Mouse (Mus musculus) G1E (cell line): ENCODE measurements at regions not wholly inside any gene's neighbourhood (a gene's known extent, or its start where the extent isn't known, plus 50 kb on each side); places are given as distances from the start of the nearest gene placed in this dataset.

Source experiments
- ATAC-seq: 2 replicates; pipeline ENCODE4 v1.8.0; 2016; ENCODE audit warnings: mild to moderate bottlenecking; ENCODE audit not compliant: insufficient number of reproducible peaks, poor library complexity, low FRiP score, severe bottlenecking; ENCODE audit errors: extremely low read depth
- DNase-seq: peaks from one replicate; pipeline ENCODE4 v3.0.0; 2012; ENCODE audit warnings: low spot score
- H3K27me3 ChIP-seq: 2 replicates; pipeline ENCODE4 v1.6.1; 2012; ENCODE audit warnings: mild to moderate bottlenecking, low read length, inconsistent platforms; ENCODE audit not compliant: insufficient read depth
- H3K36me3 ChIP-seq: replicated peaks from 2 replicates; pipeline ENCODE3; 2012; ENCODE audit warnings: mild to moderate bottlenecking, inconsistent platforms
- H3K4me1 ChIP-seq: 2 replicates; pipeline ENCODE4 v1.6.1; 2012; ENCODE audit warnings: low read depth, low read length, inconsistent platforms, mixed read lengths; ENCODE audit not compliant: insufficient read depth
- H3K4me3 ChIP-seq: 2 replicates; pipeline ENCODE4 v1.5.1; 2012; ENCODE audit warnings: low read depth, mild to moderate bottlenecking, inconsistent platforms, low read length, moderate library complexity, mixed read lengths
- H3K9me3 ChIP-seq: replicated peaks from 2 replicates; pipeline ENCODE4 v1.6.1; 2012; ENCODE audit warnings: inconsistent platforms
- CTCF ChIP-seq: IDR thresholded peaks from 2 replicates; pipeline ENCODE4 v1.5.1; 2012; ENCODE audit warnings: low read depth, low read length, inconsistent platforms, mixed read lengths
- GATA1 ChIP-seq: IDR thresholded peaks from 2 replicates; pipeline ENCODE4 v1.6.1; 2012; ENCODE audit warnings: borderline replicate concordance, low read length, inconsistent platforms, mixed read lengths
- GATA2 ChIP-seq: IDR thresholded peaks from 2 replicates; pipeline ENCODE4 v1.6.1; 2012; ENCODE audit warnings: low read depth, low read length, inconsistent platforms, borderline replicate concordance
- POLR2AphosphoS5 ChIP-seq: IDR thresholded peaks from 2 replicates; pipeline ENCODE4 v1.6.1; 2012; ENCODE audit warnings: low read depth, low read length, inconsistent platforms; ENCODE audit not compliant: insufficient replicate concordance
- TAL1 ChIP-seq: conservative IDR thresholded peaks from 2 replicates; pipeline ENCODE4 v1.6.1; 2012; ENCODE audit warnings: low read depth, low read length, inconsistent platforms, mixed read lengths

DNA sequence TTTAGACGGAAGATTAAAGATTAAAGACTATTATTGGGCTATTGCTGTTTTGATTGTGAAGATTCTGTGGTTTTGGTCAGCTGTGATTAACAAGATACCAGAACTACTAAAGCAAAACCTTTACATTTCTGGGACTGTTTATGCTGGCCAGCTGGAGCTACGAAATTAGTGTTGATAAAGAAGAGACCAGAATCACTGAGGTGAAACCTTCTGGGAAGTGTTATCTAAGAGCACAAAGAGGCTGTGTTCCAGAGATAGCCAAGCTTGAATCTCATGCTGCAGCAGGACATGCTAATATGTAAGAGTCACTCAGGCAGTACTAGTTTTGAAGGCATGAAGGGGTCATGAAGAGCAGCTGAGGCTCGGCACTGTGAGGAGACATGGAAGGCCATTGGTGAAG, 169.7 kb upstream of the Sema3d start:
- Histone ChIP-seq H3K4me3 (no peak overlapping the region), H3K9me3 (no peaks in the 10 kb centered on the region), H3K36me3 (no peaks in the 10 kb centered on the region), H3K4me1 (no peaks in the 10 kb centered on the region), H3K27me3 (no peaks in the 10 kb centered on the region)
- TF ChIP-seq TAL1 (no peak), GATA1 (no peak), CTCF (no peak), POLR2AphosphoS5 (no peak), GATA2 (no peak)
- ATAC-seq (no peak), DNase-seq (no peak)

DNA sequence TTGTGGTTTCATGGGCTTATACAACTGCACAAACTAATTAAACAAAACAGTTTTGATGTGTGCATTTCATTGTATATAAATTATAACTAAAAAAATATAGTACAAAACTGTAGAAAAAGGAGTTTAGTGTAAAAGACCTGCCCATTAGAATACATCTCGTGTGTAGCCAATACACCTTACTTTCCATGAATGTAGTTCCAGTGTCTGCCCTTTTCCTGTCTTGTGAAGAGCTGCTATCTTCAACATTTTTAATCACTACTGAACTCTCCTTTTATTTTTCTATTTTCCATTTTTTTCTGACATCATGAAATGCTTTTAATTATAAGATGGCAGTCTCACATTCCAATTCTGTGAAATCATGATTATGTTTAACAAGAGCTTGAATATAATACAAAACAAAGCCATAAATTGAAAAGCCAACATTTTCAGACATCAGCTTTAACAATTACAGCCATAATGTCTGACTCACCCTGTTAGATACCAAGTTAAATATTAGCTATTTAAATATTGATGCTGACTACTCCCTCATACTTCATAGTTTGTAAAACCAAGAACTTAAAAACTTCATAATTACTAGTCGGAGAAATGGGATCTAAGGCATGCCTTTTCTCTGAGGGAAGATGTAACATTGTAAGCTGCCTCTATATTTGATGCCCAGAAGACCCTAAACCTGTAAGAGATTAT, 163.6 kb upstream of the Sema3d start:
- TF ChIP-seq TAL1: no peak
- TF ChIP-seq GATA1: no peak
- no peak for TF ChIP-seq GATA2
- TF ChIP-seq CTCF: no peak
- no peak for TF ChIP-seq POLR2AphosphoS5
- H3K36me3 ChIP-seq: no peaks in the 10 kb centered on the region
- DNase-seq: no peak
- ATAC-seq: no peak
- no peak overlapping the region for H3K4me3 ChIP-seq
- H3K9me3 ChIP-seq: no peaks in the 10 kb centered on the region
- no peaks in the 10 kb centered on the region for H3K27me3 ChIP-seq
- H3K4me1 ChIP-seq: no peaks in the 10 kb centered on the region

DNA sequence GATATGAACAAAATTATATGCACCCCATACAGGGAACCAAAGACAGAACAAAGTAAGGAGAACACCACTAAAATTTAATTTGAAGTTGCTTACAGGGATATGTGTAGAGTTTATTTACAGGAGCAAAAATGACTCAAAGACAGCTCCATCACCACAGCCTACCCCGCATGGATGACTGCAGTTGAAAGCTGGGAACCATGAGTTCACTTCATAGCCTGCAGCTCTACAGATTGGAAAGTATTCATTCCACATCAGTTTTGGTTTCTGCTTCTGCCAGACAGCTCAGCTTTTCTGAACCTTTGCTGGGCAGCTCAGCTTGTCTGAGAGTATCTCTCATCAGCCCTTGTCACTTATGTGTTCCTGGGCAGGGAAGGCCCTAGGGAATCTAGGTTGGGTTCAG, 160.6 kb upstream of the Sema3d start:
- no peaks in the 10 kb centered on the region for H3K27me3 ChIP-seq
- DNase-seq (no peak), ATAC-seq (no peak)
- no peaks in the 10 kb centered on the region for H3K36me3 ChIP-seq
- H3K4me3 ChIP-seq: no peak overlapping the region
- TF ChIP-seq GATA2 (no peak), TAL1 (no peak), CTCF (no peak), POLR2AphosphoS5 (no peak), GATA1 (no peak)
- no peaks in the 10 kb centered on the region for H3K4me1 ChIP-seq
- H3K9me3 ChIP-seq: no peaks in the 10 kb centered on the region

DNA sequence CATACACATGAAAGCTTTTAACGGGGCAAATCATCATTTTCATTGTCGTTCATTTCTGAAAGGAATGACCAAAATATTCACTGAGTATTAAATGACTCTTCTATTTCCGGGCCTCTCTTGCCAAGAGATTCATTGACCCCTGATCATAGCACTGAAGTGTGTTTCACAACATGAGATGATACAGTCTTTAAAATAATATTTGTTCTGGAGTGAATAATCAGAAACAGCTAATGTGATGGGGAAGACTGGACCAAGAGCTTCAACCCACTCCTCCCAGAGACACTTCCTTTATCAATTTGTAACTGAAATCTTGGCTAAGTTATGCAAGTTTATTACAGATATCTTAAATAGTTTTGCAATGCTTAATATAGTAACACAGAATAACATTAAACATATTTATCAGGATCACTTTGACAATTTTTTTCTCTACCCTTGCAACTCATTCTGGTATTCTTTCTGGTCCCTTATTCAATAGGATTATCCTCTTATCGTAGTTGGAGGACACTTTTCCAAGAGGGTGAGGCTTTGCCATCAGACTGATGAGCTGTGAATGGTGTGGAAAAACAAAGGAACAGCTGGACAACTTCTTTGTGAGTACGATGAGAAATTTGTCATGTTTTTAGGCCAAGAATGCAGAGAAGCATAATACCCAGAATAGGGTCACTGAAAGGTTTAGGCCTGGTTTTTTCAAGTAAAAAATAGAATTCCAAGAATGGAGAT, 149.6 kb upstream of the Sema3d start:
- no peaks in the 10 kb centered on the region for H3K4me1 ChIP-seq
- no peak for ATAC-seq
- H3K4me3 ChIP-seq: no peak overlapping the region
- TF ChIP-seq CTCF: no peak
- no peak for TF ChIP-seq GATA1
- TF ChIP-seq POLR2AphosphoS5: no peak
- no peak for TF ChIP-seq TAL1
- TF ChIP-seq GATA2: no peak
- no peaks in the 10 kb centered on the region for H3K9me3 ChIP-seq
- no peak for DNase-seq
- no peaks in the 10 kb centered on the region for H3K36me3 ChIP-seq
- H3K27me3 ChIP-seq: no peaks in the 10 kb centered on the region

DNA sequence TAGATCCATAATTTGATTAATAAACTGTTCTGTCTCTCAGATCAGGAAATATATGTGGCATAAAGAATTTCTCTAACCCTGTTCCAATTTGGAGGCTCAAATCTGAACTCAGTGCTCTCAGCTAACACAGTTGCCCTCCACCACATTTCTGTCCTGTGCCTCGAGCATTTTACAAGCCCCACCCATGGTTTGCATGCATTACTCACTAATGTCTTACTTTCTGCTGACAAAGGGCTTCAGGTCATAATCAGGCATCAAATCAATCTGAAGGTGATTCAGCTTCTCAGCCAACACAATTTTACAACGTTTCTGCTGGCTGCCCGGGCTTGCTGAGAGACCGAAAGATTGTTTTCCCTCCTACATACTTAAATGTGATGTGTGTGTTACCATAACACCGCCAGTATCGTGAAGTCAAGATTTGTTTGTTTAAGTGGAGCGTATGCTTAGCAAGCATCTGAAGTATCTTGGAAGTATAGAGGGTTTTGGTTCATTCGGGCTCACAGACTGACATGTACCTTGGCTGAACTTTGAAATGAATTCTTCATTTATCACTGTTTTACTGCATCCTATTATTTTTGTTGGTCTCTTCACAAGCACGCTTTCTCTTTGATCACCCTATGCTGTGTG, 139.9 kb upstream of the Sema3d start:
- TF ChIP-seq CTCF (no peak), TAL1 (no peak), GATA1 (no peak), POLR2AphosphoS5 (no peak), GATA2 (no peak)
- H3K36me3 ChIP-seq: no peaks in the 10 kb centered on the region
- no peaks in the 10 kb centered on the region for H3K27me3 ChIP-seq
- H3K9me3 ChIP-seq: no peaks in the 10 kb centered on the region
- no peak overlapping the region for H3K4me3 ChIP-seq
- no peak for DNase-seq
- ATAC-seq: no peak
- H3K4me1 ChIP-seq: no peaks in the 10 kb centered on the region

DNA sequence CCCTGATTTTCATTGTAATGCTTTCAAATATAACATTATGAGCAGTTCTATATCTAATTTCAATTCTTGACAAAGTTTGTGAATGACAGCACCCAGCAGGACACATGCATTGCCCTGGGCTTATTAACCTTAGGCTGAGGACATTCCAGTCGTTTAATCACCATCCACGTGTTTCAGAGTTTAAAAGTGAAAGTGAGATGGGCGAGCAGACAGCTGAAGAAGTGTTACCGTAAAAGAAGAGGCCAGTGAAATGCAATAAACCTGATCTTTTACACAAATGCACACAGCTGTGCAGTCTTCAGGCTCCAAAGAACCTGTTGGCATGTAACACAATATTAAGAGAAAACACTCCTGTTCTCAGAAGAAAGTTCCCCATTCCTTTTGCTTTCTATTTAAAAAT, 89.5 kb upstream of the Sema3d start:
- TF ChIP-seq TAL1 (no peak), GATA1 (no peak), CTCF (no peak), GATA2 (no peak), POLR2AphosphoS5 (no peak)
- H3K4me1 ChIP-seq: peaks cover 2% of the 10 kb centered on the region; the same call in 1 of the 2 replicates
- ATAC-seq: no peak
- H3K4me3 ChIP-seq: no peak overlapping the region; the same call in 1 of the 2 replicates
- no peaks in the 10 kb centered on the region for H3K36me3 ChIP-seq
- no peak for DNase-seq
- no peaks in the 10 kb centered on the region for H3K9me3 ChIP-seq
- H3K27me3 ChIP-seq: no peaks in the 10 kb centered on the region
